ENCODE assay signal across 23 mouse cellular contexts in the genomic region with DNA sequence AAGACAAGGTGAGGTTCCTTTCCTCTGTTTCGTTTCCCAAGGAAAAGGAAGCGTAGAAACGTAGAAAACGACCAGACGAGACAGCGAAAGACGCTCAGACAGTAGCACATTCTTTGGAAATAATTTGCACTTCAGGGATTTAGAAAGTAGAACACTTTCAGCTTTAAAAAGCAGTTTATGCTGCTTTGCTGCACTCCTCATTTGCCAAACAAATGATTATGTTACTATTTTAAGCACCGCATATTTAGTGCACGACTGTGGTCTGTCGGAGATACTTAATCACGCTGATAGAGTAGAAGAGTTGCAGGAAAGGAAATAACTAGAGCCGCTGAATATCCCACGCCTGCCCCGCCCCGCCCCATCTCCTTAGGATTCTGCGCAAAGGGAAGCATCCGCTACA.
DNase-seq lines count a peak whose midpoint lies in the region; ATAC-seq and TF ChIP-seq lines count a peak whose summit lies in the region.
"Had no signal": no experiment of that assay in that cellular context is flagged by ENCODE, and none has a peak within 500 bp of the region (broad histone marks: within the 10 kb centered on the region; RNA-seq: fewer than 3 reads in every experiment).

No protein-coding gene starts in this region.

- H3K27ac ChIP-seq in heart, embryonic 16.5 days (ENCODE audit: low read length), result no peak overlapping the region
- peak overlapping the region; percentile 32; the same call in 1 of the 2 replicates for H3K27ac ChIP-seq in CH12.LX (ENCODE audit: insufficient read depth, low read depth)
- H3K27ac ChIP-seq: embryonic facial prominence, embryonic 12.5 days; embryonic facial prominence, embryonic 15.5 days; heart, embryonic 10.5 days; heart, embryonic 15.5 days; hindbrain, embryonic 12.5 days; hindbrain, embryonic 15.5 days had no signal

- no peak overlapping the region for H3K4me3 ChIP-seq in heart, embryonic 16.5 days (ENCODE audit: low read length)
- H3K4me3 ChIP-seq in CH12.LX (replicated peaks in 1 of 3; ENCODE audit: low read depth in 2 of 3, low read length in 2 of 3, poor library complexity in 1 of 3), result no peak overlapping the region
- H3K4me3 ChIP-seq: embryonic facial prominence, embryonic 12.5 days; embryonic facial prominence, embryonic 15.5 days; heart, embryonic 10.5 days; heart, embryonic 15.5 days; hindbrain, embryonic 12.5 days; hindbrain, embryonic 15.5 days had no signal

- peaks cover 4% of the 10 kb centered on the region; the same call in 1 of the 2 replicates for H3K4me1 ChIP-seq in heart, embryonic 16.5 days (ENCODE audit: control insufficient read depth, insufficient read depth, low read length)
- H3K4me1 ChIP-seq in CH12.LX (ENCODE audit: control insufficient read depth in 1 of 2, insufficient read depth in 2 of 2), result peaks cover 0 to 23% of the 10 kb centered on the region in 2 experiments; a peak in 3 of 4 replicates
- H3K4me1 ChIP-seq: embryonic facial prominence, embryonic 12.5 days; embryonic facial prominence, embryonic 15.5 days; heart, embryonic 10.5 days; heart, embryonic 15.5 days; hindbrain, embryonic 12.5 days; hindbrain, embryonic 15.5 days had no signal

- no peaks in the 10 kb centered on the region for H3K79me2 ChIP-seq in CH12.LX (replicated peaks; ENCODE audit: control insufficient read depth, extremely low read depth, insufficient read depth, poor library complexity, severe bottlenecking)

- intact Hi-C loops in heart, postnatal 14 days (cut with DNase I), result loop anchor here (5.0 kb wide), 1 partner anchor 371 kb away; no protein-coding TSS in a partner anchor

- no peak overlapping the region for H3K9ac ChIP-seq in heart, embryonic 16.5 days (ENCODE audit: low read length)
- H3K9ac ChIP-seq in CH12.LX (ENCODE audit: insufficient read depth, low read depth), result peak overlapping the region; percentile 47
- H3K9ac ChIP-seq: embryonic facial prominence, embryonic 12.5 days; embryonic facial prominence, embryonic 15.5 days; forebrain, postnatal 0 days; heart, embryonic 15.5 days; hindbrain, embryonic 12.5 days; hindbrain, embryonic 15.5 days had no signal

- no peaks in the 10 kb centered on the region for H3K27me3 ChIP-seq in heart, embryonic 16.5 days (ENCODE audit: control insufficient read depth, insufficient read depth, low read length)
- H3K27me3 ChIP-seq in CH12.LX (replicated peaks), result no peaks in the 10 kb centered on the region
- no peaks in the 10 kb centered on the region for H3K27me3 ChIP-seq in splenic B cell, adult 2 months (ENCODE audit: control insufficient read depth, insufficient read depth, low read length, poor library complexity, severe bottlenecking)
- H3K27me3 ChIP-seq: embryonic facial prominence, embryonic 12.5 days; embryonic facial prominence, embryonic 15.5 days; heart, embryonic 15.5 days; hindbrain, embryonic 12.5 days; hindbrain, embryonic 15.5 days had no signal

- in situ Hi-C loops in CH12.LX (cut with MboI; ENCODE audit: low pct_ligation_motif_present, low pct_unique_long_range_greater_than_20kb, low sequenced_read_pairs), result loop anchor here (10.0 kb wide), 2 partner anchors 168 to 378 kb away; no protein-coding TSS in a partner anchor

- TF ChIP-seq EP300 in CH12.LX (IDR thresholded peaks at IDR 0.05; ENCODE audit: low read length), result no peak; the same call in 1 of the 2 replicates

- H3K36me3 ChIP-seq in heart, embryonic 16.5 days (ENCODE audit: control insufficient read depth, insufficient read depth), result no peaks in the 10 kb centered on the region
- H3K36me3 ChIP-seq in CH12.LX (replicated peaks in 1 of 2; ENCODE audit: control insufficient read depth in 1 of 2, insufficient read depth in 1 of 2, low read length in 1 of 2), result no peaks in the 10 kb centered on the region
- no peaks in the 10 kb centered on the region for H3K36me3 ChIP-seq in splenic B cell, adult 2 months (ENCODE audit: control insufficient read depth, insufficient read depth, low read length, poor library complexity, severe bottlenecking)
- H3K36me3 ChIP-seq: embryonic facial prominence, embryonic 12.5 days; embryonic facial prominence, embryonic 15.5 days; G1E; heart, embryonic 10.5 days; heart, embryonic 15.5 days; hindbrain, embryonic 12.5 days; hindbrain, embryonic 15.5 days had no signal

- dilution Hi-C loops in CH12.LX (cut with MboI; ENCODE audit: extremely low pct_ligation_motif_present, extremely low pct_unique_long_range_greater_than_20kb, low sequenced_read_pairs), result no loop called here

- no peak for TF ChIP-seq CTCF in CH12.LX (conservative IDR thresholded peaks at IDR 0.05 in 1 of 2, IDR thresholded peaks at IDR 0.05 in 1 of 2; ENCODE audit: low read depth in 2 of 2, low read length in 2 of 2)

- ATAC-seq in heart, embryonic 16.5 days (replicated peaks; ENCODE audit: extremely low read depth, insufficient read depth, low FRiP score), result no peak
- ATAC-seq: activated CD4-positive, CD25-positive, alpha-beta regulatory T cell, adult 4 months; intestine, postnatal 0 days had no signal

- H3K9me3 ChIP-seq in heart, embryonic 16.5 days (replicated peaks; ENCODE audit: control insufficient read depth, low read length), result no peaks in the 10 kb centered on the region
- no peaks in the 10 kb centered on the region for H3K9me3 ChIP-seq in CH12.LX (replicated peaks; ENCODE audit: low read length)
- H3K9me3 ChIP-seq: embryonic facial prominence, embryonic 12.5 days; embryonic facial prominence, embryonic 15.5 days; G1E; heart, embryonic 10.5 days; heart, embryonic 15.5 days; hindbrain, embryonic 12.5 days; hindbrain, embryonic 15.5 days had no signal

- TF ChIP-seq RAD21 in CH12.LX (IDR thresholded peaks at IDR 0.05; ENCODE audit: low read depth, low read length), result no peak

- no peak for DNase-seq in heart, postnatal 14 days
- DNase-seq in A20 (ENCODE audit: low read depth, low spot score) (peak; percentile 52), CH12.LX (ENCODE audit: extremely low read depth) (peak; percentile 57)
- DNase-seq in splenic B cell, adult 2 months (ENCODE audit: low read depth, low spot score), result peak; percentile 26
- DNase-seq in adrenal gland, postnatal 10 days, result no peak
- DNase-seq: adrenal gland, postnatal 14 days; cerebellum, adult 11 months; cerebellum, adult 2 months; cerebellum, adult 9-11 months; cerebellum, postnatal 25 days; forebrain, postnatal 0 days; gastrocnemius, postnatal 25 days; kidney, adult 2 months had no signal

- 65% methylated on average over 17 of the region's 17 CpGs for WGBS in heart, embryonic 16.5 days

- no peak for TF ChIP-seq POLR2A in CH12.LX (IDR thresholded peaks at IDR 0.05; ENCODE audit: low read depth, low read length)

- peak overlapping the region; percentile 32 for H3K4me2 ChIP-seq in heart, embryonic 16.5 days (ENCODE audit: low read depth, low read length)
- peak overlapping the region; percentile 79 for H3K4me2 ChIP-seq in CH12.LX (ENCODE audit: insufficient read depth, low read depth, poor library complexity, severe bottlenecking)
- H3K4me2 ChIP-seq: embryonic facial prominence, embryonic 12.5 days; embryonic facial prominence, embryonic 15.5 days; hindbrain, embryonic 12.5 days; hindbrain, embryonic 15.5 days had no signal

TF ChIP-seq in CH12.LX, 34 proteins besides CTCF, POLR2A, EP300 and RAD21:
- no peak for TF ChIP-seq CHD2 (IDR thresholded peaks at IDR 0.05; ENCODE audit: low read length)
- TF ChIP-seq NRF1 (IDR thresholded peaks at IDR 0.05; ENCODE audit: low read depth, low read length), result no peak
- peak; percentile 43; the same call in 1 of the 2 replicates for TF ChIP-seq ETS1 (conservative IDR thresholded peaks at IDR 0.05; ENCODE audit: low read depth, low read length)
- TF ChIP-seq PAX5 (IDR thresholded peaks at IDR 0.05; ENCODE audit: low read length), result no peak
- no peak for TF ChIP-seq SMC3 (IDR thresholded peaks at IDR 0.05; ENCODE audit: low read depth, low read length)
- TF ChIP-seq E2F4 (IDR thresholded peaks at IDR 0.05; ENCODE audit: insufficient replicate concordance, low read depth, low read length), result no peak
- no peak for TF ChIP-seq ZKSCAN1 (IDR thresholded peaks at IDR 0.05; ENCODE audit: borderline replicate concordance, low read depth, low read length)
- no peak for TF ChIP-seq ZMIZ1 (IDR thresholded peaks at IDR 0.05; ENCODE audit: low read depth, low read length)
- 0 out of 2 replicates have a peak, but pooled peaks have one; percentile 35 for TF ChIP-seq MAFK (IDR thresholded peaks at IDR 0.05; ENCODE audit: insufficient replicate concordance, low read length)
- TF ChIP-seq TBP (conservative IDR thresholded peaks at IDR 0.05; ENCODE audit: low read depth, low read length), result 0 out of 2 replicates have a peak, but pooled peaks have one; percentile 45
- peak; percentile 92 for TF ChIP-seq MEF2A (IDR thresholded peaks at IDR 0.05; ENCODE audit: borderline replicate concordance, low read depth, low read length)
- TF ChIP-seq USF2 (conservative IDR thresholded peaks at IDR 0.05; ENCODE audit: low read depth, low read length), result no peak
- no peak for TF ChIP-seq GABPA (IDR thresholded peaks at IDR 0.05; ENCODE audit: insufficient replicate concordance, low read depth, low read length)
- no peak for TF ChIP-seq UBTF (IDR thresholded peaks at IDR 0.05; ENCODE audit: low read depth, low read length)
- TF ChIP-seq MAZ (IDR thresholded peaks at IDR 0.05; ENCODE audit: low read depth, low read length), result no peak
- no peak for TF ChIP-seq KAT2A (IDR thresholded peaks at IDR 0.05; ENCODE audit: insufficient replicate concordance, low read length)
- no peak for TF ChIP-seq IRF4 (IDR thresholded peaks at IDR 0.05; ENCODE audit: low read depth, low read length)
- TF ChIP-seq USF1 (IDR thresholded peaks at IDR 0.05; ENCODE audit: low read depth, low read length), result no peak
- no peak for TF ChIP-seq NELFE (IDR thresholded peaks at IDR 0.05; ENCODE audit: low read depth, low read length)
- peak; percentile 75 for TF ChIP-seq BHLHE40 (IDR thresholded peaks at IDR 0.05; ENCODE audit: low read depth, low read length)

Comparison
In these comparisons a context has a peak if more than half of its experiments do, and no peak if none do; other contexts are left out.
1. DNase-seq: peak in A20 (single experiment), CH12.LX (single experiment) and splenic B cell, adult 2 months (single experiment); none in heart, postnatal 14 days (0 of 2) and adrenal gland, postnatal 10 days (single experiment).